Mouse (Mus musculus): ENCODE results near the gene Parp8. TPM values are rescaled to one million over a fixed set of nuclear protein-coding genes. Genes with fewer than 3 reads are reported as not detected.
"Not testable (repeated sequence)": the region's sequence is repeated elsewhere in the genome, so short reads cannot be mapped to it uniquely, and the experiment has no call there.

The Parp8 gene
- total RNA-seq, 4 experiments from 2014 or later = 9.7 to 12.1 (median 11.0) TPM

GRCm38 (mm10) chr13:116962480-116963462, 62.6 kb downstream of the Parp8 start:
- no peak for DNase-seq (ENCODE audit: low spot score in 2 of 2)

GRCm38 (mm10) chr13:116958776-116959589, 66.4 kb downstream of the Parp8 start:
- DNase-seq (ENCODE audit: low spot score in 2 of 2) = no peak

- DNase-seq (ENCODE audit: low spot score in 2 of 2) = no peak
Measured at GRCm38 (mm10) chr13:116957577-116957976, 67.8 kb downstream of the Parp8 start.

- DNase-seq (ENCODE audit: low spot score in 2 of 2) = no peak
Measured at GRCm38 (mm10) chr13:116951336-116951735, 74.0 kb downstream of the Parp8 start.

GRCm38 (mm10) chr13:116949527-116949926, 75.8 kb downstream of the Parp8 start:
- DNase-seq (ENCODE audit: low spot score in 2 of 2) = no peak

- DNase-seq (ENCODE audit: low spot score in 2 of 2) = no peak
Measured at GRCm38 (mm10) chr13:116949056-116949455, 76.3 kb downstream of the Parp8 start.

- DNase-seq (ENCODE audit: low spot score in 2 of 2) = no peak
Measured at GRCm38 (mm10) chr13:116948299-116948659, 77.1 kb downstream of the Parp8 start.

- no peak for DNase-seq (ENCODE audit: low spot score in 2 of 2)
Measured at GRCm38 (mm10) chr13:116947611-116948298, 77.6 kb downstream of the Parp8 start.

- DNase-seq (ENCODE audit: low spot score in 2 of 2) = no peak
Measured at GRCm38 (mm10) chr13:116946566-116946965, 78.8 kb downstream of the Parp8 start.

GRCm38 (mm10) chr13:116941280-116942015, 83.9 kb downstream of the Parp8 start:
- no peak for DNase-seq (ENCODE audit: low spot score in 2 of 2)

- no peak for DNase-seq (ENCODE audit: low spot score in 2 of 2)
Measured at GRCm38 (mm10) chr13:116940761-116941160, 84.6 kb downstream of the Parp8 start.

GRCm38 (mm10) chr13:116937019-116937418, 88.3 kb downstream of the Parp8 start:
- DNase-seq (ENCODE audit: low spot score in 2 of 2) = not testable (repeated sequence)

- no peak for DNase-seq (ENCODE audit: low spot score in 2 of 2)
Measured at GRCm38 (mm10) chr13:116917387-116917930, 107.9 kb downstream of the Parp8 start.

- no peak for DNase-seq (ENCODE audit: low spot score in 2 of 2)
Measured at GRCm38 (mm10) chr13:116908284-116908683, 117.1 kb downstream of the Parp8 start.

- DNase-seq (ENCODE audit: low spot score in 2 of 2) = no peak
Measured at GRCm38 (mm10) chr13:116903394-116903793, 121.9 kb downstream of the Parp8 start.

GRCm38 (mm10) chr13:116898395-116898794, 126.9 kb downstream of the Parp8 start:
- DNase-seq (ENCODE audit: low spot score in 2 of 2) = no peak

- DNase-seq (ENCODE audit: low spot score in 2 of 2) = no peak
Measured at GRCm38 (mm10) chr13:116897711-116898110, 127.6 kb downstream of the Parp8 start.

GRCm38 (mm10) chr13:116884422-116884942, 140.9 kb downstream of the Parp8 start:
- no peak for DNase-seq (ENCODE audit: low spot score in 2 of 2)

- DNase-seq (ENCODE audit: low spot score in 2 of 2) = no peak
Measured at GRCm38 (mm10) chr13:116882226-116882625, 143.1 kb downstream of the Parp8 start.

- no peak for DNase-seq (ENCODE audit: low spot score in 2 of 2)
Measured at GRCm38 (mm10) chr13:116879580-116880192, 145.7 kb downstream of the Parp8 start.
